Mouse (Mus musculus): ENCODE data around the gene Setd5. TPM values are rescaled to one million over a fixed set of nuclear protein-coding genes. Genes with fewer than 3 reads are reported as not detected.

The Setd5 gene
- polyA plus RNA-seq, 1 experiment = 22.5 TPM

DNA sequence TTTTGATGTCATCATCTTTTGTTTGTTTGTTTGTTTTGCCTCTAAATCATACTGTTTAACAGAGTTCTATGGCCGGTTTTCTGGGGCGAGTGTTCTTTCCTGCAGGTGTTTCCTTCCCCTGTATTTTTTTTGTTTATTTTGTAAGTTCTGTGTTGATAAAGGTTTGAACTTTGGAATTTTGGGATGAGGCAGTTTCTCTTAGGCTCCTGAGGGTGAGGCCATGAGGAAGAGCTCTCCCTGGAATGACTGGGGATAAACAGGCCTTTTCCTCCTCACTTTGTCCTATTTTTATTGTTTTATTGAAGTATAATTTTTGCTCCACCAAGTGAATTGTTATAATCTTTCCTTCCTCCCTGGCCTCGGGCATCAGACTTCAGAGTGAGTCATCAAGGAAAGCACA lies 24.2 kb upstream of the Setd5 start:
- H3K4me3 ChIP-seq (ENCODE audit: extremely low read depth, insufficient read depth, insufficient read length) = no peak overlapping the region
- TF ChIP-seq CTCF (IDR thresholded peaks at IDR 0.05; ENCODE audit: extremely low read depth, insufficient read depth, insufficient read length, insufficient replicate concordance) (no peak), POLR2A (IDR thresholded peaks at IDR 0.05; ENCODE audit: low read depth, low read length) (no peak)
- H3K27me3 ChIP-seq (ENCODE audit: control insufficient read depth, insufficient read depth, low read length) = no peaks in the 10 kb centered on the region
- DNase-seq (ENCODE audit: low read depth in 1 of 2, low spot score in 2 of 2) = no peak
- H3K27ac ChIP-seq (ENCODE audit: insufficient read depth, low read length) = no peak overlapping the region
- 75% methylated on average over 3 of the region's 3 CpGs for WGBS
- peaks cover 26% of the 10 kb centered on the region for H3K36me3 ChIP-seq (ENCODE audit: control insufficient read depth, insufficient read depth, low read length)
- 0 out of 2 replicates have a peak, but pooled peaks cover 2% of the 10 kb centered on the region for H3K4me1 ChIP-seq (ENCODE audit: control insufficient read depth, insufficient read depth, insufficient read length)

DNA sequence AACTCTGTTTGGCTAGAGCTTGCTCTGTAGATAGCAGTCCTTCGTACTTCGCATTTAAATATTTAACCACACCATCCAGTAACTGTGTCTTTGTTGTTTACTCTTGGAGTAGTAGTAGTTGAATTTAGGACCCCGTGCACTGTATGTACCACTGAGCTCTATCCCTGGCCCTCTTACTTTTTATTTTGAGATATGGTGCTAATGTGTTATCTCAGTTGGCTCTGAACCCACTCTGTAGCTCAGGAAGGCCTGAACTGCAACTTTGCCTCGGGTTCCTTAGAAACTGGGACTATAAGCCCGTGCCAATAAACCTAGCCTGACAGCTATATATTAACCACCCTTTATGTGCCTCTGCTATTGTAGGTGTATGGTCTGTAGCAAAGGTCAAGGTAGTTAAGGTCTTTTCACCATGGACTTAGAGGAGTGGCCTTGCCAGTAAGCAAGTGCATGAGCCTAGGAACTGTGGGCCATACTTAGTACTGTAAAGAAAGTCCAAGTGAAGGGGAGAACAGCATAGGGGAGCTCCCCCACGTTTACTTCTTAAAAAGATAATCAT lies 22.5 kb upstream of the Setd5 start:
- Histone ChIP-seq H3K4me3 (ENCODE audit: extremely low read depth, insufficient read depth, insufficient read length) (no peak overlapping the region), H3K4me1 (ENCODE audit: control insufficient read depth, insufficient read depth, insufficient read length) (no peaks in the 10 kb centered on the region), H3K36me3 (ENCODE audit: control insufficient read depth, insufficient read depth, low read length) (peaks cover 29% of the 10 kb centered on the region), H3K27ac (ENCODE audit: insufficient read depth, low read length) (no peak overlapping the region), H3K27me3 (ENCODE audit: control insufficient read depth, insufficient read depth, low read length) (no peaks in the 10 kb centered on the region)
- DNase-seq (ENCODE audit: low read depth in 1 of 2, low spot score in 2 of 2) = no peak
- WGBS = 82% methylated on average over 6 of the region's 6 CpGs
- no peak for TF ChIP-seq POLR2A (IDR thresholded peaks at IDR 0.05; ENCODE audit: low read depth, low read length)
- TF ChIP-seq CTCF (IDR thresholded peaks at IDR 0.05; ENCODE audit: extremely low read depth, insufficient read depth, insufficient read length, insufficient replicate concordance) = no peak

DNA sequence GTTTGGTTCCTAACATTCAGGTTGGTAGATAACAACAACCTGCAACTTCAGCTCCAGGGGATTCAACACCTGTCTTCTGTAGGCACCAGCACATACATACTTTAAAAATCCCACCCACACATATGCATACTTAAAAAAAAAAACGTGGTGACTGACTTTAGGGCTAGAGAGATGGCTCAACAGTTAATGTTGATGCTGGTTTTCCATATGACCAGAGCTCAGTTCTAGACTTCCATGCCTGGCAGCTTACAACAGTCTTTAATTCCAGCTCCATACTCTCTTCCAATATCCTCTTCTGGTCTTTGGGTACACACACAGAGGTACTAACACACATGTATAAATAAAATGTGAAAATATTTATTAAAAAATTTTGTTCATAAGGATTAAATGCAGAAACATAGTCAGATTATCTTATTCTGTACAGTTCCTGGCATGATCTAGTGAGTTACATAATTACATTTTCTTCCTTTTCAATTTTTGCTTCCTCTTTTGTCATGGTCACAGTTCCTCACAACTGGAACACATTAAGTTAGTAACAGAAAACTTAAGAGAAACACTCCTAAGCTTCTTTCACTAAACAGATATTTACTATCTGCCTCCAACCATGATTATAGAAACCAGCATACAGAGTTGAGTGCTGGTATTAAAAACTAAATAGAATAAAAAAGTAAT lies 16.1 kb upstream of the Setd5 start:
- 50% methylated on average over 1 of the region's 1 CpGs for WGBS
- Histone ChIP-seq H3K27me3 (ENCODE audit: control insufficient read depth, insufficient read depth, low read length) (no peaks in the 10 kb centered on the region), H3K4me3 (ENCODE audit: extremely low read depth, insufficient read depth, insufficient read length) (no peak overlapping the region), H3K27ac (ENCODE audit: insufficient read depth, low read length) (no peak overlapping the region), H3K4me1 (ENCODE audit: control insufficient read depth, insufficient read depth, insufficient read length) (no peaks in the 10 kb centered on the region; the same call in 1 of the 2 replicates), H3K36me3 (ENCODE audit: control insufficient read depth, insufficient read depth, low read length) (peaks cover 27% of the 10 kb centered on the region)
- DNase-seq (ENCODE audit: low read depth in 1 of 2, low spot score in 2 of 2) = no peak
- TF ChIP-seq CTCF (IDR thresholded peaks at IDR 0.05; ENCODE audit: extremely low read depth, insufficient read depth, insufficient read length, insufficient replicate concordance) (no peak), POLR2A (IDR thresholded peaks at IDR 0.05; ENCODE audit: low read depth, low read length) (no peak)

DNA sequence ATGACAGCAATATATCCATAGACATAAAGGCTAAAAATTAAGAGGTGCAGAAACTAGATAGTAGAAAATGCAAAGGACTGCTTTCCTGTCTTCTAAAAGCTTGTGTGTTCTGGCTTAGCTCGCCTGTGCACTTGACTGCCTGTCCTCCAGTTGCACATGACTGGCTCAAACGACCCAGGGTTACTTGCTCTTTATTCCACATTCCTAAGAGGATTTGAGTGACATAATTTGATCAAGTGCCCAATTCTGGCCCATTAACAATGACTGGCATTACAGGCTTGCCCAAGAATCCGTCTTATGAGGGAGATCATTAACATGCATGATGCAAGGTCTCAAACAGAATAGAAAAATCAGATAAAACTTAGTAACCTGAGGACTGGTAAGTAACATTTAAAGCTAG lies 14.9 kb upstream of the Setd5 start:
- Histone ChIP-seq H3K27ac (ENCODE audit: insufficient read depth, low read length) (no peak overlapping the region), H3K27me3 (ENCODE audit: control insufficient read depth, insufficient read depth, low read length) (no peaks in the 10 kb centered on the region), H3K36me3 (ENCODE audit: control insufficient read depth, insufficient read depth, low read length) (peaks cover 33% of the 10 kb centered on the region), H3K4me3 (ENCODE audit: extremely low read depth, insufficient read depth, insufficient read length) (no peak overlapping the region), H3K4me1 (ENCODE audit: control insufficient read depth, insufficient read depth, insufficient read length) (no peaks in the 10 kb centered on the region; the same call in 1 of the 2 replicates)
- 86% methylated on average over 3 of the region's 3 CpGs for WGBS
- TF ChIP-seq POLR2A (IDR thresholded peaks at IDR 0.05; ENCODE audit: low read depth, low read length) (no peak), CTCF (IDR thresholded peaks at IDR 0.05; ENCODE audit: extremely low read depth, insufficient read depth, insufficient read length, insufficient replicate concordance) (no peak)
- DNase-seq (ENCODE audit: low read depth in 1 of 2, low spot score in 2 of 2) = no peak

DNA sequence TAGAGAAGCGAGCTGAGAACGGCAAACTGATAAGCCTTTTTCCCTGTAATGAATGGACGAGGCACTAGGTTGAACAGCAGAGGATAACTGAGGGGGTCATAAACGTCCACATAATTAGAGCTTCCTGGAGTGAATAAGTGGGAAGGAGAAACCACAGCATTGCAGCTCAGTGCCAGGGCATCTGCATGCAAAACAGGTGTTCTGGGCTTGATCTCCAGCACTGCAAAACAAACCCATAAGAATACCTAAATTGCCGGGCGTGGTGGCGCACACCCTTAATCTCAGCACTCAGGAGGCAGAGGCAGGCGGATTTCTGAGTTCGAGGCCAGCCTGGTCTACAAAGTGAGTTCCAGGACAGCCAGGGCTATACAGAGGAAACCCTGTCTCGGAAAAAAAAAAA lies 13.8 kb upstream of the Setd5 start:
- H3K27me3 ChIP-seq (ENCODE audit: control insufficient read depth, insufficient read depth, low read length) = no peaks in the 10 kb centered on the region
- no peak for DNase-seq (ENCODE audit: low read depth in 1 of 2, low spot score in 2 of 2)
- peaks cover 39% of the 10 kb centered on the region for H3K36me3 ChIP-seq (ENCODE audit: control insufficient read depth, insufficient read depth, low read length)
- H3K27ac ChIP-seq (ENCODE audit: insufficient read depth, low read length) = no peak overlapping the region
- H3K4me3 ChIP-seq (ENCODE audit: extremely low read depth, insufficient read depth, insufficient read length) = no peak overlapping the region
- H3K4me1 ChIP-seq (ENCODE audit: control insufficient read depth, insufficient read depth, insufficient read length) = no peaks in the 10 kb centered on the region; the same call in 1 of the 2 replicates
- TF ChIP-seq CTCF (IDR thresholded peaks at IDR 0.05; ENCODE audit: extremely low read depth, insufficient read depth, insufficient read length, insufficient replicate concordance) = no peak
- TF ChIP-seq POLR2A (IDR thresholded peaks at IDR 0.05; ENCODE audit: low read depth, low read length) = no peak
- 90% methylated on average over 10 of the region's 10 CpGs for WGBS

DNA sequence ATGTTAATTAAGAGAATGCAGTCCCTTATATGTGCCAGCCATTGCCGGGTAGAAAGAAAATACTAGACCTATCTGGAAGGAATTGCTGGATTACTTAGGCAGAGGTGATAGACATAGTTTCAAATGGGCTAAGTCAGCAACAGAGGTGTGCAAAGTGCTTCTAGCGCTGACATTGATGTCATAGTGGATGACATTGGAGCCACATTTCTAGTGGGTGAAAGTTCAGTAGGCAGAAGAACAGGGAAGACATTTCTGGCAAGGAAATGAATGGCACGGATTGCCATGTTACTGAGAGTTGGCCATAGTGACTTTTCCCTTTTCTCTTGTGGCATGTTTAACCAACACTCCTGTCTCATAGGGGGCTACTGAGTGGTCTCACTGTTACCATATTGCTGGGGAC lies 12.0 kb upstream of the Setd5 start:
- Histone ChIP-seq H3K36me3 (ENCODE audit: control insufficient read depth, insufficient read depth, low read length) (peaks cover 38% of the 10 kb centered on the region), H3K4me3 (ENCODE audit: extremely low read depth, insufficient read depth, insufficient read length) (no peak overlapping the region), H3K4me1 (ENCODE audit: control insufficient read depth, insufficient read depth, insufficient read length) (no peaks in the 10 kb centered on the region; the same call in 1 of the 2 replicates), H3K27me3 (ENCODE audit: control insufficient read depth, insufficient read depth, low read length) (no peaks in the 10 kb centered on the region), H3K27ac (ENCODE audit: insufficient read depth, low read length) (no peak overlapping the region)
- TF ChIP-seq CTCF (IDR thresholded peaks at IDR 0.05; ENCODE audit: extremely low read depth, insufficient read depth, insufficient read length, insufficient replicate concordance) (no peak), POLR2A (IDR thresholded peaks at IDR 0.05; ENCODE audit: low read depth, low read length) (no peak)
- WGBS = 91% methylated on average over 3 of the region's 3 CpGs
- no peak for DNase-seq (ENCODE audit: low read depth in 1 of 2, low spot score in 2 of 2)

DNA sequence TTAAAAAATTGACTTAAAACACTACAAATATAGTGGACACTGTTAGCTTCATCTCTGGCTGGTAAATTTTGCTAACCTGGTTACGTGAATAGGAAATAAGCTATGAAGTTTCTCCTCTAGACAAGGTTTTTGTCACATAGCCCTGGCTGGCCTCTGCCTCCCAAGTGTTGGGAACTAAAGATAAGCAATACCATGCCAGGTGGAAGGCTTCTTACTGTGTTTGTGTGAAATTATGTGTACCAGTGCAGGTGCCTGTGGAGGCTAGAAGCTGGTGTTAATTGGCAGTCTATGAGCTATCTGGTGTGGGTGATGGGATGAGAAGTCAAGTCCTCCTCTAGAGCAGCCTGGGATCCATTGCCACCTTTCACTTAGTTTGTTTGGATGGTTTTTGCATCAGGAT lies 8.0 kb upstream of the Setd5 start:
- WGBS = 96% methylated on average over 1 of the region's 1 CpGs
- Histone ChIP-seq H3K36me3 (ENCODE audit: control insufficient read depth, insufficient read depth, low read length) (peaks cover 27% of the 10 kb centered on the region), H3K4me1 (ENCODE audit: control insufficient read depth, insufficient read depth, insufficient read length) (no peaks in the 10 kb centered on the region), H3K27me3 (ENCODE audit: control insufficient read depth, insufficient read depth, low read length) (no peaks in the 10 kb centered on the region), H3K4me3 (ENCODE audit: extremely low read depth, insufficient read depth, insufficient read length) (no peak overlapping the region), H3K27ac (ENCODE audit: insufficient read depth, low read length) (no peak overlapping the region)
- no peak for DNase-seq (ENCODE audit: low read depth in 1 of 2, low spot score in 2 of 2)
- no peak for TF ChIP-seq CTCF (IDR thresholded peaks at IDR 0.05; ENCODE audit: extremely low read depth, insufficient read depth, insufficient read length, insufficient replicate concordance)
- TF ChIP-seq POLR2A (IDR thresholded peaks at IDR 0.05; ENCODE audit: low read depth, low read length) = no peak
